Mouse (Mus musculus) intestine, embryonic 16.5 days (tissue): ENCODE data around the gene Anapc16. TPM values are rescaled to one million over a fixed set of nuclear protein-coding genes. Genes with fewer than 3 reads are reported as not detected.

ENCODE experiments used
- ATAC-seq: fragments of 200-750 bp; cut with Nextera tagmentation; 2 replicates; pipeline ENCODE4 v1.8.0; 2017; ENCODE audit warnings: moderate TSS enrichment, moderate library complexity
- H3K27ac ChIP-seq: fragments of 300-500 bp; sonication (generic); 2 replicates; pipeline ENCODE4 v1.5.1; 2014; ENCODE audit warnings: mild to moderate bottlenecking, low read length
- H3K27me3 ChIP-seq: fragments of 300-500 bp; sonication (generic); replicated peaks from 2 replicates; pipeline ENCODE4 v1.6.1; 2014; ENCODE audit warnings: low read length, control low read depth, mixed read lengths; ENCODE audit not compliant: control insufficient read depth, insufficient read depth
- H3K36me3 ChIP-seq: fragments of 300-500 bp; sonication (generic); 2 replicates; pipeline ENCODE4 v1.6.1; 2014; ENCODE audit warnings: low read length, control low read depth; ENCODE audit not compliant: control insufficient read depth, insufficient read depth
- H3K4me1 ChIP-seq: fragments of 300-500 bp; sonication (generic); 2 replicates; pipeline ENCODE4 v1.6.1; 2014; ENCODE audit warnings: low read length, control low read depth, mixed read lengths; ENCODE audit not compliant: control insufficient read depth, insufficient read depth
- H3K4me2 ChIP-seq: fragments of 300-500 bp; sonication (generic); 2 replicates; pipeline ENCODE4 v1.6.1; 2014; ENCODE audit warnings: low read depth, low read length, control low read depth
- H3K4me3 ChIP-seq: fragments of 300-500 bp; sonication (generic); 2 replicates; pipeline ENCODE4 v1.5.1; 2014; ENCODE audit warnings: mild to moderate bottlenecking, low read length
- H3K9ac ChIP-seq: fragments of 300-500 bp; sonication (generic); 2 replicates; pipeline ENCODE4 v1.6.1; 2014; ENCODE audit warnings: low read depth, low read length
- H3K9me3 ChIP-seq: fragments of 300-500 bp; sonication (generic); 2 replicates; pipeline ENCODE4 v1.6.1; 2016; ENCODE audit warnings: low read length, control low read depth; ENCODE audit not compliant: control insufficient read depth
- WGBS: fragments of 180-500 bp; shearing (Covaris S2); extraction: QIAGEN DNeasy Blood & Tissue Kit; methylation state at CpG from one replicate; pipeline ENCODE4 v1.1.7; 2014; 5-methylcytosine and 5-hydroxymethylcytosine counted together
- polyA plus RNA-seq: library from polyadenylated mRNA; unstranded; fragments of >200 nt; fragmentation: Nextera tagmentation; extraction: Ambion mirVana; gene quantifications from 2 replicates; pipeline ENCODE4 v1.2.1, GENCODE M21; 2015

Gene Anapc16
- 94.0 and 97.8 TPM in 2 replicates for polyA plus RNA-seq

GRCm38 (mm10) chr10:60002673-60003212, at the start of gene Anapc16, which contains the start of gene Ascc1:
Anapc16 (minus strand) TSS chr10:60003135.
Ascc1 (plus strand) TSS chr10:60002805.
- H3K4me2 ChIP-seq = peak within 1 kb of the TSS; percentile 81
- peak within 1 kb of the TSS; percentile 85 for H3K9ac ChIP-seq
- H3K27me3 ChIP-seq = no peaks in the 10 kb centered on the region
- H3K4me1 ChIP-seq = peaks cover 13% of the 10 kb centered on the region
- peak within 1 kb of the TSS; percentile 99 for H3K27ac ChIP-seq
- peaks cover 2% of the 10 kb centered on the region for H3K36me3 ChIP-seq
- H3K9me3 ChIP-seq = no peaks in the 10 kb centered on the region
- ATAC-seq = peak; percentile 98
- H3K4me3 ChIP-seq = peak within 1 kb of the TSS; percentile 77
- under 1% methylated on average over 51 of the region's 51 CpGs for WGBS

- Histone ChIP-seq H3K9ac (no peak overlapping the region), H3K4me1 (no peaks in the 10 kb centered on the region), H3K27ac (no peak overlapping the region), H3K4me3 (no peak overlapping the region), H3K4me2 (no peak overlapping the region), H3K9me3 (no peaks in the 10 kb centered on the region), H3K36me3 (no peaks in the 10 kb centered on the region), H3K27me3 (no peaks in the 10 kb centered on the region)
- 94% methylated on average over 10 of the region's 10 CpGs for WGBS
- ATAC-seq = no peak
These were observed 47.6 kb upstream of the Anapc16 start for GRCm38 (mm10) chr10:60050581-60050980.

GRCm38 (mm10) chr10:60046696-60047095, 43.8 kb upstream of the Anapc16 start:
- ATAC-seq = no peak
- H3K27ac ChIP-seq = no peak overlapping the region
- H3K4me3 ChIP-seq = no peak overlapping the region
- 50% methylated on average over 5 of the region's 5 CpGs for WGBS
- H3K4me1 ChIP-seq = no peaks in the 10 kb centered on the region
- H3K9ac ChIP-seq = no peak overlapping the region
- no peaks in the 10 kb centered on the region for H3K36me3 ChIP-seq
- no peak overlapping the region for H3K4me2 ChIP-seq
- H3K27me3 ChIP-seq = no peaks in the 10 kb centered on the region
- no peaks in the 10 kb centered on the region for H3K9me3 ChIP-seq

DNA sequence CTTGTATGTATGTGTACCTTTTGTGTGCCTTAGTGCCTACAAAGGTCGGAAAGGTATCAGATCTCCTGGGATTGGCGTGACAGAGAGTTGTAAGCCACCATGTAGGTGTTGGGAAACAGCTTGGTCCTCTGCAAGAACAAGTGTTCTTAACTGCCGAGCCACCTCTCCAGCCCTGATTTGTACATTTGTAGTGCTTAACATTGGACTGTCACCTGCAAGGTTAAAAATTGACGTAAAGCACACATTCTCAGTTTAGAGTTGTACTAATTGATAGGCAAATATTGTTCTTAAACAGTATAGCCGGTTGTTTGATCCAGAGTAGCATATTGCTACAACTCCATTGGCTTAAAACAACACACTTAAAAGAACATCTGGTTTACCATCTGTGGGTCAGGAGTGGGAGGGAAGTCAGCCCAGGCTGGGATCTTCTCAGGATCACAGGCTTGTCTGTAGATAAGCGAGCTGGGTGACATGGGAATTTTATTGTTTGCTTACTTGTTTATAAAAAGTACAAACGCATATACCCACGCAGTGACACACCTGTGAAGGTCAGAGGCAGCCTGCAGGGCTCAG, 39.5 kb upstream of the Anapc16 start:
- H3K9ac ChIP-seq = no peak overlapping the region
- no peak overlapping the region for H3K4me3 ChIP-seq
- no peaks in the 10 kb centered on the region for H3K4me1 ChIP-seq
- no peak overlapping the region for H3K4me2 ChIP-seq
- WGBS = 50% methylated on average over 8 of the region's 8 CpGs
- H3K9me3 ChIP-seq = no peaks in the 10 kb centered on the region
- H3K36me3 ChIP-seq = no peaks in the 10 kb centered on the region
- no peaks in the 10 kb centered on the region for H3K27me3 ChIP-seq
- peak; percentile 31; the same call in 1 of the 2 replicates for ATAC-seq
- H3K27ac ChIP-seq = no peak overlapping the region

- Histone ChIP-seq H3K36me3 (no peaks in the 10 kb centered on the region), H3K9ac (no peak overlapping the region), H3K4me1 (no peaks in the 10 kb centered on the region; the same call in 1 of the 2 replicates), H3K9me3 (no peaks in the 10 kb centered on the region), H3K4me2 (0 out of 2 replicates have a peak overlapping the region, but pooled peaks have one; percentile 7), H3K27me3 (no peaks in the 10 kb centered on the region), H3K27ac (no peak overlapping the region), H3K4me3 (no peak overlapping the region)
- ATAC-seq = peak; percentile 81
- WGBS = 62% methylated on average over 4 of the region's 4 CpGs
These were observed 32.8 kb upstream of the Anapc16 start for GRCm38 (mm10) chr10:60035744-60036143.

DNA sequence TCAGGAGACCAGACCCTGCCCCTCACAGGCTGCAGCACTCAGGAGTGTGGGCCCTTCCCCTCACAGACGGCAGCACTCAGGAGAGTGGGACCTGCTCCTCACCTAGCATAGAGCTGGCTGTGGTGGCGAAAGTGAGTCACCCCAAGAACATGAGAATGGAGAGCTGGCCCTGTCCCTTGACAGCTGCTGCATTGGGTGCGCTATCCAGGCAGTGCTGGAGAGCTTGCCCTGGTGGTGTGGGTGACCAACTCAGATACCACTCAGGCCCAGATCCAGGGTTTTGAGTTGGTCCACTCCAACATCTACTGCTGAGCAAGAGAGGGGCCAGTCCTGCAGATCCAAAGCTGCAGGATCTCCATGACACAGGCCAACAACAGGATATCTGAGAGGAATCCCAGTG, 31.7 kb upstream of the Anapc16 start:
- Histone ChIP-seq H3K36me3 (no peaks in the 10 kb centered on the region), H3K4me1 (no peaks in the 10 kb centered on the region; the same call in 1 of the 2 replicates), H3K27me3 (no peaks in the 10 kb centered on the region), H3K4me3 (no peak overlapping the region), H3K9ac (no peak overlapping the region), H3K4me2 (no peak overlapping the region), H3K9me3 (no peaks in the 10 kb centered on the region), H3K27ac (no peak overlapping the region)
- no peak for ATAC-seq
- WGBS = 73% methylated on average over 3 of the region's 3 CpGs

- no peak overlapping the region for H3K4me2 ChIP-seq
- no peaks in the 10 kb centered on the region for H3K9me3 ChIP-seq
- H3K9ac ChIP-seq = no peak overlapping the region
- H3K4me3 ChIP-seq = no peak overlapping the region
- WGBS = 38% methylated on average over 5 of the region's 5 CpGs
- peaks cover 11% of the 10 kb centered on the region for H3K4me1 ChIP-seq
- ATAC-seq = no peak
- H3K27me3 ChIP-seq = no peaks in the 10 kb centered on the region
- no peak overlapping the region for H3K27ac ChIP-seq
- no peaks in the 10 kb centered on the region for H3K36me3 ChIP-seq
These were observed 30.1 kb upstream of the Anapc16 start for GRCm38 (mm10) chr10:60033064-60033463.

DNA sequence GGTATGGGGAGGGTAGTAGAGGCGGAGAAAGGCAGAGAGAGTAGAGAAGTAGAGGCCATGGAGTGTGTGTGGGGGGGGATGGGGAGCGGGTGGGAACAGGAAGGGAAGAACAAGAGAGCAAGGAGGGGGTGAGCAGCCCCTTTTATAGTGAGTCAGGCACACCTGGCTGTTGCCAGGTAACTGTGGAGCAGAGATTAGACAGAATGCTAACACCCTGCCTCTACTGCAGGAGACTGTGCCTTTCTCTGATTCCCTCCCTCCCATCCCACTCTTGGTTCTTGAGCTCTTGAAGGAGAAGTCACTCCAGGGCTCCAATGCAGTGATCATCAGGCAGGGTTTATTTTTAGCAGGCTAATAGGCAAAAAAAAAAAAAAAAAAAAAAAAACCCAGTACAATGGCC, 29.7 kb upstream of the Anapc16 start:
- H3K27ac ChIP-seq = no peak overlapping the region
- H3K27me3 ChIP-seq = no peaks in the 10 kb centered on the region
- peaks cover 15% of the 10 kb centered on the region for H3K4me1 ChIP-seq
- H3K9ac ChIP-seq = no peak overlapping the region
- ATAC-seq = no peak
- 49% methylated on average over 2 of the region's 2 CpGs for WGBS
- no peak overlapping the region for H3K4me2 ChIP-seq
- no peak overlapping the region for H3K4me3 ChIP-seq
- no peaks in the 10 kb centered on the region for H3K9me3 ChIP-seq
- H3K36me3 ChIP-seq = no peaks in the 10 kb centered on the region

- H3K27ac ChIP-seq = no peak overlapping the region
- no peaks in the 10 kb centered on the region for H3K27me3 ChIP-seq
- H3K4me2 ChIP-seq = no peak overlapping the region
- 69% methylated on average over 2 of the region's 2 CpGs for WGBS
- no peak for ATAC-seq
- no peaks in the 10 kb centered on the region for H3K36me3 ChIP-seq
- H3K4me1 ChIP-seq = peaks cover 20% of the 10 kb centered on the region
- no peaks in the 10 kb centered on the region for H3K9me3 ChIP-seq
- no peak overlapping the region for H3K9ac ChIP-seq
- no peak overlapping the region for H3K4me3 ChIP-seq
These were observed 29.1 kb upstream of the Anapc16 start for GRCm38 (mm10) chr10:60031985-60032384.
